Mouse (Mus musculus) G1E (cell line): ENCODE data around the gene Gm36028.

Experiments used
- CTCF ChIP-seq: IDR thresholded peaks from 2 replicates; pipeline ENCODE4 v1.5.1; 2012; ENCODE audit warnings: low read depth, low read length, inconsistent platforms, mixed read lengths
- GATA1 ChIP-seq: IDR thresholded peaks from 2 replicates; pipeline ENCODE4 v1.6.1; 2012; ENCODE audit warnings: borderline replicate concordance, low read length, inconsistent platforms, mixed read lengths
- POLR2AphosphoS5 ChIP-seq: IDR thresholded peaks from 2 replicates; pipeline ENCODE4 v1.6.1; 2012; ENCODE audit warnings: low read depth, low read length, inconsistent platforms; ENCODE audit not compliant: insufficient replicate concordance

DNA sequence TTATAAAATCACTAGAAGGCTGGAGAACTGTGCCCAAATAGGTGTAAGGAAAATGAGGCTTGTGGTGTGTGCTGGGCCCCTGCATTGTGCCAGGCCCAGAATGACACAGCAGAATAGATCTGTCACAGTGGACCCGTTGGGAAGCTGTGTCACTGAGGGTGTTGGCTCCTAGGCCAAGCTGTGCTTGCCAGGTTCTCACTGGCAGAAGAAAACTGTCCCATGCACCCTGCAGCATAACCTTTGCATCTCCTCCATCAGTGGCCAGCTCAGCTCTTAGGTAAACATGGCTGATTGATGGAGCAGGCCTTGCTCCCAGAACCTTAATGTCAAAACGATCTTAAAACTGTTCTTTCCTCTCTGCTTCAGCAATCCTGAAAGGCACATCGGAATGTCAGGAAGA is 4.6 kb downstream of the Gm36028 start:
- TF ChIP-seq GATA1 (no peak), CTCF (no peak), POLR2AphosphoS5 (no peak)
